Mouse (Mus musculus) liver, embryonic 14.5 days (tissue): ENCODE measurements around the gene Trappc12. TPM values are rescaled to one million over a fixed set of nuclear protein-coding genes. Genes with fewer than 3 reads are reported as not detected.

Experiments
- ATAC-seq: fragments of 200-750 bp; cut with Nextera tagmentation; 2 replicates; pipeline ENCODE4 v1.8.0; 2017; ENCODE audit warnings: moderate number of reproducible peaks, mild to moderate bottlenecking, moderate library complexity; ENCODE audit not compliant: insufficient read depth
- DNase-seq, 3 experiments: peaks; one replicate each; pipeline ENCODE4 v3.0.0-alpha.2; 2012 to 2013; ENCODE audit warnings: low read depth in 3 of 3, low spot score in 3 of 3
- H3K27ac ChIP-seq: fragments of 300-500 bp; sonication (generic); 2 replicates; pipeline ENCODE4 v1.5.1; 2014; ENCODE audit warnings: moderate library complexity, mild to moderate bottlenecking, control low read depth, inconsistent platforms
- H3K27me3 ChIP-seq: fragments of 300-500 bp; sonication (generic); 2 replicates; pipeline ENCODE4 v1.6.1; 2014; ENCODE audit warnings: mild to moderate bottlenecking, low read length, moderate library complexity; ENCODE audit not compliant: control insufficient read depth, insufficient read depth
- H3K36me3 ChIP-seq: fragments of 300-500 bp; sonication (generic); replicated peaks from 2 replicates; pipeline ENCODE4 v1.6.1; 2014; ENCODE audit warnings: low read depth; ENCODE audit not compliant: control insufficient read depth, insufficient read depth
- H3K4me1 ChIP-seq, 2 experiments: fragments of 200-500 bp in 1 of 2; fragments of 300-500 bp in 1 of 2; sonication (generic) in 1 of 2; replicated peaks; 2 replicates each; pipeline ENCODE4 v1.6.1; 2012 to 2014; ENCODE audit warnings: antibody characterized with exemption in 1 of 2, inconsistent platforms in 1 of 2, low read length in 1 of 2; ENCODE audit not compliant: control insufficient read depth in 2 of 2, insufficient read depth in 2 of 2
- H3K4me2 ChIP-seq: fragments of 300-500 bp; sonication (generic); 2 replicates; pipeline ENCODE4 v1.6.1; 2014; ENCODE audit warnings: low read depth, mild to moderate bottlenecking, control low read depth, moderate library complexity
- H3K4me3 ChIP-seq, 2 experiments: fragments of 200-500 bp in 1 of 2; fragments of 300-500 bp in 1 of 2; sonication (generic) in 1 of 2; 2 replicates each; pipeline ENCODE4 v1.5.1; 2012 to 2014; ENCODE audit warnings: low read depth in 2 of 2, low read length in 2 of 2, mild to moderate bottlenecking in 2 of 2, control low read depth in 1 of 2, inconsistent platforms in 1 of 2, moderate library complexity in 1 of 2; ENCODE audit not compliant: insufficient read depth in 1 of 2
- H3K9ac ChIP-seq: fragments of 300-500 bp; sonication (generic); replicated peaks from 2 replicates; pipeline ENCODE4 v1.6.1; 2014; ENCODE audit warnings: mild to moderate bottlenecking, control low read depth, moderate library complexity
- H3K9me3 ChIP-seq: fragments of 300-500 bp; sonication (generic); 2 replicates; pipeline ENCODE4 v1.6.1; 2016; ENCODE audit warnings: low read length, mixed read lengths; ENCODE audit not compliant: control insufficient read depth
- CTCF ChIP-seq: IDR thresholded peaks from 2 replicates; pipeline ENCODE4 v1.5.1; 2016; ENCODE audit warnings: antibody characterized with exemption, low read depth, control low read depth
- EP300 ChIP-seq: IDR thresholded peaks from 2 replicates; pipeline ENCODE4 v1.6.1; 2016; ENCODE audit warnings: antibody characterized with exemption, low read depth
- WGBS: fragments of 180-500 bp; shearing (Covaris S2); extraction: QIAGEN DNeasy Blood & Tissue Kit; methylation state at CpG from one replicate; pipeline ENCODE4 v1.1.7; 2014; ENCODE audit not compliant: insufficient replicate concordance; 5-methylcytosine and 5-hydroxymethylcytosine counted together
- polyA plus RNA-seq, 2 experiments: library from polyadenylated mRNA; depleted of rRNA in 1 of 2; stranded (reverse) in 1 of 2; unstranded in 1 of 2; fragments of >200 nt; fragmentation: Nextera tagmentation in 1 of 2; extraction: Ambion mirVana in 1 of 2; gene quantifications; 2 replicates each; pipeline versions ENCODE4 v1.2.1 to v1.2.3; 2012 to 2014

The Trappc12 gene
- polyA plus RNA-seq, 2 experiments: 11.6 to 13.1 TPM

DNA sequence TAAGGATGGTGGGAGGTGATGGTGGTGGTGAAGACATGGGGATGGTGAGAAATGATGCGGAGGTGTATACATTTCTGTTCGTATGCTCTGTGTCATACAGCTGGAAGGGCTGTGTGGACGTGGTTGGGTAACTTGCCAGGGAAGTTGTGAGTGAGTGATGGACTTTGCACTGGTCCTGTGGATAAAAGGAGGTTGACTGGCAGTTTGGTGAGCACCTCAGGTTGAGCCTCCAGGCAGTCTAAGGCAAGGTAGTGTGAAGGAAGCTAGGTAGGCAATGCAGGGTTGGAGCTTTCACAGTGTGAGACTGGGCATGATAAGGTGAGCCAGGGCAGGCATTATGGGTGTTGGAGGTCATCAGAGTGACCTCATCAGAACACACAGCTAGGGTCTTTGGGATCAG, 32.4 kb upstream of the Trappc12 start:
- no peak for DNase-seq
- Histone ChIP-seq H3K27me3 (no peaks in the 10 kb centered on the region), H3K9me3 (no peaks in the 10 kb centered on the region), H3K4me3 (no peak overlapping the region), H3K27ac (no peak overlapping the region), H3K4me2 (no peak overlapping the region), H3K36me3 (no peaks in the 10 kb centered on the region), H3K4me1 (no peaks in the 10 kb centered on the region), H3K9ac (no peak overlapping the region)
- 81% methylated on average over 3 of the region's 3 CpGs for WGBS
- ATAC-seq: no peak
- TF ChIP-seq EP300: no peak
- no peak for TF ChIP-seq CTCF

GRCm38 (mm10) chr12:28780180-28780579, 29.9 kb upstream of the Trappc12 start:
- H3K27ac ChIP-seq: no peak overlapping the region
- ATAC-seq (no peak), DNase-seq (no peak)
- H3K9ac ChIP-seq: no peak overlapping the region
- no peaks in the 10 kb centered on the region for H3K36me3 ChIP-seq
- no peak overlapping the region for H3K4me2 ChIP-seq
- H3K27me3 ChIP-seq: no peaks in the 10 kb centered on the region
- no peak for TF ChIP-seq CTCF
- no peak for TF ChIP-seq EP300
- no peaks in the 10 kb centered on the region for H3K4me1 ChIP-seq
- no peak overlapping the region for H3K4me3 ChIP-seq
- 87% methylated on average over 7 of the region's 7 CpGs for WGBS
- no peaks in the 10 kb centered on the region for H3K9me3 ChIP-seq

- Histone ChIP-seq H3K27ac (no peak overlapping the region), H3K4me1 (no peaks in the 10 kb centered on the region), H3K4me3 (no peak overlapping the region), H3K27me3 (no peaks in the 10 kb centered on the region), H3K9me3 (no peaks in the 10 kb centered on the region), H3K9ac (no peak overlapping the region), H3K4me2 (no peak overlapping the region), H3K36me3 (no peaks in the 10 kb centered on the region)
- 78% methylated on average over 6 of the region's 6 CpGs for WGBS
- DNase-seq: no peak
- no peak for TF ChIP-seq CTCF
- TF ChIP-seq EP300: no peak
- no peak for ATAC-seq
Observed at GRCm38 (mm10) chr12:28775627-28776026, 25.4 kb upstream of the Trappc12 start.

GRCm38 (mm10) chr12:28775120-28775519, 24.8 kb upstream of the Trappc12 start:
- H3K4me3 ChIP-seq: no peak overlapping the region
- no peaks in the 10 kb centered on the region for H3K9me3 ChIP-seq
- 58% methylated on average over 8 of the region's 8 CpGs for WGBS
- ATAC-seq (no peak), DNase-seq (no peak)
- H3K27ac ChIP-seq: no peak overlapping the region
- TF ChIP-seq CTCF (no peak), EP300 (no peak)
- no peaks in the 10 kb centered on the region for H3K4me1 ChIP-seq
- no peaks in the 10 kb centered on the region for H3K36me3 ChIP-seq
- H3K9ac ChIP-seq: no peak overlapping the region
- H3K27me3 ChIP-seq: no peaks in the 10 kb centered on the region
- H3K4me2 ChIP-seq: no peak overlapping the region

DNA sequence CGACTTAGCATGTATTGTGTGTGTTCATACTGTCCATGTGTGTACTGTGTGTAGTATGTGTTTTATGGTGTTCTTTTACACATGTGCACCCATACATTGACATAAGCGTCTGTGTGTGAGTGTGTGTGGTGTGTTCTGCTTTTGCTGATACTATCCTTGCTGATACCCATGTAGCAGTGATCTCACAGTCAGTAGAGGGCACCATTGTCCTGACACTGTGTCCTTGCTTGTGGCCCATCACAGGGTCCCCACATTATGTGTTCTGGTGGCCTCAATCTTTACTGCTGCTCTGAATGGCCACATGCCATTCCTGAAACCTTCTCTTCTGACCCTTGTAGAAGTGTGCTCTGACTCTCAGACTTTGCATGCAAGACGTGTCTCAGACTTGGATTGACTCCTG, 23.5 kb upstream of the Trappc12 start:
- H3K4me3 ChIP-seq: no peak overlapping the region
- H3K4me1 ChIP-seq: no peaks in the 10 kb centered on the region
- TF ChIP-seq EP300 (no peak), CTCF (peak; percentile 69)
- H3K4me2 ChIP-seq: no peak overlapping the region
- WGBS: 67% methylated on average over 3 of the region's 3 CpGs
- H3K9ac ChIP-seq: no peak overlapping the region
- no peaks in the 10 kb centered on the region for H3K36me3 ChIP-seq
- H3K9me3 ChIP-seq: no peaks in the 10 kb centered on the region
- ATAC-seq (no peak), DNase-seq (no peak)
- no peaks in the 10 kb centered on the region for H3K27me3 ChIP-seq
- H3K27ac ChIP-seq: no peak overlapping the region
